Mouse (Mus musculus): Measurements from ENCODE around the gene Etv6.

DNA sequence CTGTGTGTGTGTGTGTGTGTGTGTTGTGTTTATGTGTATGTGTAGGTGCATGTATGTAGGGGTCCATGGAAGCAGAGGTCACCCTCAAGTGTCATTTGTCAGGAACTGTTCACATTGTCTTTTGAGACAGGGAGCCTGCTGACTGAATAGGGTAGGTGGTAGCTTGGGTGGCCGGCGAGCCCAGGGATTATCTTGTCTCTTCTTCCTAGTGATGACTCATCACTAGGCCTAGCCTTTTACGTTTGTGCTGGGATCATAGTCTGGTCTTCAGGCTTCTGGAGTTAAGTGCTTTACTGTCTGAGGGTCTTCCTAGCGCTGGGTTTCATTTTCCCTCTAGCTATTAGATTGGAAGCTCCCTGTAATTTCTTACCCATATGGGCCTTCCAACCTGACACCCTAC is 47.9 kb downstream of the Etv6 start:
- TF ChIP-seq CTCF (IDR thresholded peaks at IDR 0.05; ENCODE audit: low read depth) (no peak), EP300 (IDR thresholded peaks at IDR 0.05; ENCODE audit: low read depth) (no peak)
